Mouse (Mus musculus) left cerebral cortex, adult 2 months (tissue): ENCODE results near the gene Lrrc4c. TPM values are rescaled to one million over a fixed set of nuclear protein-coding genes. Genes with fewer than 3 reads are reported as not detected.

Source experiments
- DNase-seq, 2 experiments: peaks; one replicate each; pipeline ENCODE4 v3.0.0; 2021 to 2022; ENCODE audit warnings: low spot score in 2 of 2, mixed read lengths in 1 of 2; ENCODE audit errors: extremely low spot score in 1 of 2
- H3K27ac ChIP-seq: fragments of 200-600 bp; 2 replicates; pipeline ENCODE4 v1.8.1; 2022
- H3K4me3 ChIP-seq: fragments of 200-600 bp; 2 replicates; pipeline ENCODE4 v1.8.1; 2022
- CTCF ChIP-seq: fragments of 200-600 bp; IDR thresholded peaks from 2 replicates; pipeline ENCODE4 v1.8.1; 2022; ENCODE audit warnings: antibody characterized with exemption, mild to moderate bottlenecking, moderate library complexity
- intact Hi-C: fragments of 180-260 bp; cut with DNase I; formaldehyde crosslinking; loops from one replicate; pipeline ENCODE4 v1.15.1; 2025
- total RNA-seq, 2 experiments: library from RNA; stranded (reverse); gene quantifications; 2 replicates each; pipeline ENCODE4 v1.2.3; 2021

Gene Lrrc4c
- total RNA-seq, 2 experiments from 2014 or later, result 125 to 133 TPM

GRCm38 (mm10) chr2:97332084-97332682 lies 1014.2 kb downstream of the Lrrc4c start:
- intact Hi-C loops, result no loop called here
- DNase-seq, result no peak
- H3K4me3 ChIP-seq, result no peak overlapping the region
- H3K27ac ChIP-seq, result no peak overlapping the region
- no peak for TF ChIP-seq CTCF

- H3K27ac ChIP-seq, result no peak overlapping the region
- DNase-seq, result no peak
- no peak for TF ChIP-seq CTCF
- intact Hi-C loops, result no loop called here
- no peak overlapping the region for H3K4me3 ChIP-seq
Observed at GRCm38 (mm10) chr2:97339627-97340026, 1021.7 kb downstream of the Lrrc4c start.

- Histone ChIP-seq H3K27ac (no peak overlapping the region), H3K4me3 (no peak overlapping the region)
- DNase-seq, result no peak
- intact Hi-C loops, result no loop called here
- TF ChIP-seq CTCF, result no peak
Observed at GRCm38 (mm10) chr2:97361235-97361634, 1043.3 kb downstream of the Lrrc4c start.

GRCm38 (mm10) chr2:97369978-97370377 lies 1052.0 kb downstream of the Lrrc4c start:
- intact Hi-C loops, result no loop called here
- DNase-seq, result no peak
- H3K4me3 ChIP-seq, result no peak overlapping the region
- H3K27ac ChIP-seq, result no peak overlapping the region
- no peak for TF ChIP-seq CTCF

- no peak overlapping the region for H3K4me3 ChIP-seq
- DNase-seq, result no peak
- intact Hi-C loops, result no loop called here
- TF ChIP-seq CTCF, result no peak
- no peak overlapping the region for H3K27ac ChIP-seq
Observed at GRCm38 (mm10) chr2:97391437-97391836, 1073.5 kb downstream of the Lrrc4c start.

- Histone ChIP-seq H3K27ac (no peak overlapping the region), H3K4me3 (no peak overlapping the region)
- TF ChIP-seq CTCF, result no peak
- DNase-seq, result no peak
- intact Hi-C loops, result no loop called here
Observed at GRCm38 (mm10) chr2:97391876-97392275, 1073.9 kb downstream of the Lrrc4c start.

- no peak for DNase-seq
- Histone ChIP-seq H3K4me3 (no peak overlapping the region), H3K27ac (no peak overlapping the region)
- intact Hi-C loops, result loop anchor here (10.0 kb wide), 1 partner anchor 128 kb away; no protein-coding TSS in a partner anchor
- TF ChIP-seq CTCF, result no peak
Observed at GRCm38 (mm10) chr2:97413066-97413465, 1095.1 kb downstream of the Lrrc4c start.

GRCm38 (mm10) chr2:97414416-97415362 lies 1096.7 kb downstream of the Lrrc4c start:
- peak in 1 of 2 experiments; percentile 42 for DNase-seq
- intact Hi-C loops, result loop anchor here (2.0 to 10.0 kb wide), 3 partner anchors 130 to 700 kb away; no protein-coding TSS in a partner anchor
- H3K4me3 ChIP-seq, result no peak overlapping the region
- no peak for TF ChIP-seq CTCF
- peak overlapping the region; percentile 76; the same call in 1 of the 2 replicates for H3K27ac ChIP-seq

GRCm38 (mm10) chr2:97434140-97434539 lies 1116.2 kb downstream of the Lrrc4c start:
- DNase-seq, result no peak
- TF ChIP-seq CTCF, result no peak
- Histone ChIP-seq H3K4me3 (no peak overlapping the region), H3K27ac (no peak overlapping the region)
- intact Hi-C loops, result loop anchor here (10.0 kb wide), 1 partner anchor 819 kb away; no protein-coding TSS in a partner anchor

- DNase-seq, result no peak
- H3K27ac ChIP-seq, result no peak overlapping the region
- H3K4me3 ChIP-seq, result no peak overlapping the region
- intact Hi-C loops, result loop anchor here (10.0 kb wide), 1 partner anchor 821 kb away; no protein-coding TSS in a partner anchor
- no peak for TF ChIP-seq CTCF
Observed at GRCm38 (mm10) chr2:97435616-97436015, 1117.6 kb downstream of the Lrrc4c start.

- intact Hi-C loops, result loop anchor here (10.0 kb wide), 1 partner anchor 823 kb away; no protein-coding TSS in a partner anchor
Observed at GRCm38 (mm10) chr2:97437767-97438166, 1119.8 kb downstream of the Lrrc4c start.

GRCm38 (mm10) chr2:97463573-97463972 lies 1145.6 kb downstream of the Lrrc4c start:
- H3K27ac ChIP-seq, result no peak overlapping the region
- H3K4me3 ChIP-seq, result no peak overlapping the region
- peak; percentile 31; the same call in 1 of the 2 replicates for TF ChIP-seq CTCF
- intact Hi-C loops, result loop anchor here (10.0 kb wide), 1 partner anchor 1129 kb away; no protein-coding TSS in a partner anchor
- no peak for DNase-seq

More at GRCm38 (mm10) chr2:97437767-97438166, 1119.8 kb downstream of the Lrrc4c start:
- no peak overlapping the region for H3K27ac ChIP-seq
- TF ChIP-seq CTCF, result no peak
- DNase-seq, result no peak
- H3K4me3 ChIP-seq, result no peak overlapping the region
